9 mouse cellular contexts compared by ENCODE assay signal in the genomic region with DNA sequence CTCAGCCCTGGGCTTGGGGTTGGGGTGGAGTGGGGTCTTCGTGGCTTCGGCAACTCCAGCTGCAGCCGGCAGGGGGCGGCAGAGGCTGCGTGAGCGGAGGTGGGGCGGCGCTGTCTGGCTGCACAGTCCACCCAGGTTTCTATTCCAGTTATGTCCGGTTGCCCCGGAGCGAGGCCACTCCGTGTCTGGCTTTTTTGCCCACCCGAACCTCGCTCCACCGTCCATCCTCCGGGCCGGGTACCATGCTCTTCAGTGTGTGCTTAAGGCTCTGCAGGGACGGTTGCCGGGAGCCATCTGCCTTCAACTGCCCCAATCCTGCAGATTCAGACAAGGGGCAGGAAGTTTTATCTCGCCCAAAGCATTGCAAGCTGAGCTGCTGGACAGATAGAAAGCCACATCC. TPM values are rescaled to one million over a fixed set of nuclear protein-coding genes. Genes with fewer than 3 reads are reported as not detected.
DNase-seq lines count a peak whose midpoint lies in the region; ATAC-seq and TF ChIP-seq lines count a peak whose summit lies in the region.
"Had no signal": no experiment of that assay in that cellular context is flagged by ENCODE, and none has a peak within 500 bp of the region (broad histone marks: within the 10 kb centered on the region; RNA-seq: fewer than 3 reads in every experiment).

No protein-coding gene starts in this region.

- no peak for TF ChIP-seq POLR2A in myocyte (IDR thresholded peaks at IDR 0.05; ENCODE audit: insufficient read length, low read depth)

- H3K4me2 ChIP-seq in embryonic facial prominence, embryonic 13.5 days, result peak overlapping the region; percentile 77
- H3K4me2 ChIP-seq in liver, embryonic 12.5 days, result peak overlapping the region; percentile 62
- H3K4me2 ChIP-seq in myocyte (ENCODE audit: low read depth), result peak overlapping the region; percentile 73
- peak overlapping the region; percentile 70 for H3K4me2 ChIP-seq in stomach, embryonic 14.5 days (replicated peaks; ENCODE audit: low read depth, low read length)

- H3K9ac ChIP-seq in embryonic facial prominence, embryonic 13.5 days, result peak overlapping the region; percentile 69
- H3K9ac ChIP-seq in liver, embryonic 12.5 days, result peak overlapping the region; percentile 36; the same call in 1 of the 2 replicates
- 0 out of 2 replicates have a peak overlapping the region, but pooled peaks have one; percentile 36 for H3K9ac ChIP-seq in stomach, embryonic 14.5 days (replicated peaks; ENCODE audit: low read depth, low read length)

- no peak overlapping the region for H3K27ac ChIP-seq in embryonic facial prominence, embryonic 13.5 days
- H3K27ac ChIP-seq in liver, embryonic 12.5 days, result no peak overlapping the region
- no peak overlapping the region for H3K27ac ChIP-seq in stomach, embryonic 14.5 days (ENCODE audit: low read length)

- H3K9me3 ChIP-seq in embryonic facial prominence, embryonic 13.5 days, result no peaks in the 10 kb centered on the region
- no peaks in the 10 kb centered on the region for H3K9me3 ChIP-seq in liver, embryonic 12.5 days (replicated peaks)
- H3K9me3 ChIP-seq in stomach, embryonic 14.5 days (ENCODE audit: control insufficient read depth, low read depth, low read length), result no peaks in the 10 kb centered on the region

- ATAC-seq in embryonic facial prominence, embryonic 13.5 days (ENCODE audit: insufficient number of reproducible peaks, insufficient read depth, low FRiP score, low TSS enrichment, low read depth), result peak; percentile 62; the same call in 1 of the 2 replicates
- peak; percentile 51 for ATAC-seq in liver, embryonic 12.5 days
- ATAC-seq in stomach, embryonic 14.5 days (ENCODE audit: insufficient number of reproducible peaks, insufficient read depth, low FRiP score, low read depth), result peak; percentile 79

- peak; percentile 48 for DNase-seq in 416B (ENCODE audit: low read depth)
- peak; percentile 65 to 74 for DNase-seq in adrenal gland, postnatal 36 days
- peak; percentile 9 to 19 for DNase-seq in heart, adult 9 months (ENCODE audit: low spot score in 2 of 2)
- peak; percentile 7 to 43 for DNase-seq in kidney, adult 8-10 months

- WGBS in embryonic facial prominence, embryonic 13.5 days, result under 1% methylated on average over 20 of the region's 20 CpGs
- WGBS in liver, embryonic 12.5 days (ENCODE audit: insufficient replicate concordance), result 2% methylated on average over 17 of the region's 20 CpGs
- under 1% methylated on average over 20 of the region's 20 CpGs for WGBS in stomach, embryonic 14.5 days

- H3K79me2 ChIP-seq in myocyte (ENCODE audit: control insufficient read depth, insufficient read depth), result no peaks in the 10 kb centered on the region

- H3ac ChIP-seq in myocyte (ENCODE audit: control insufficient read depth, insufficient read length), result no peak overlapping the region

- H3K4me1 ChIP-seq in embryonic facial prominence, embryonic 13.5 days, result peaks cover 6% of the 10 kb centered on the region
- no peaks in the 10 kb centered on the region for H3K4me1 ChIP-seq in liver, embryonic 12.5 days
- H3K4me1 ChIP-seq in stomach, embryonic 14.5 days (ENCODE audit: control insufficient read depth, insufficient read depth, low read length), result no peaks in the 10 kb centered on the region

- H3K4me3 ChIP-seq in embryonic facial prominence, embryonic 13.5 days, result peak overlapping the region; percentile 51
- peak overlapping the region; percentile 43 for H3K4me3 ChIP-seq in liver, embryonic 12.5 days
- no peak overlapping the region for H3K4me3 ChIP-seq in myocyte
- peak overlapping the region; percentile 44 for H3K4me3 ChIP-seq in stomach, embryonic 14.5 days (ENCODE audit: low read depth, low read length)

- no peaks in the 10 kb centered on the region for H3K36me3 ChIP-seq in embryonic facial prominence, embryonic 13.5 days
- no peaks in the 10 kb centered on the region for H3K36me3 ChIP-seq in liver, embryonic 12.5 days
- no peaks in the 10 kb centered on the region for H3K36me3 ChIP-seq in myocyte (ENCODE audit: control insufficient read depth, insufficient read depth)
- no peaks in the 10 kb centered on the region for H3K36me3 ChIP-seq in stomach, embryonic 14.5 days (ENCODE audit: control insufficient read depth, insufficient read depth, low read length)

- H3K27me3 ChIP-seq in embryonic facial prominence, embryonic 13.5 days, result peaks cover 11% of the 10 kb centered on the region
- 0 out of 2 replicates have a peak, but pooled peaks cover 10% of the 10 kb centered on the region for H3K27me3 ChIP-seq in liver, embryonic 12.5 days (replicated peaks)
- peaks cover 13% of the 10 kb centered on the region for H3K27me3 ChIP-seq in myocyte (ENCODE audit: control insufficient read depth, insufficient read depth, insufficient read length)
- no peaks in the 10 kb centered on the region for H3K27me3 ChIP-seq in stomach, embryonic 14.5 days (ENCODE audit: control insufficient read depth, insufficient read depth, low read length)

TF ChIP-seq in myocyte, 11 proteins besides CTCF, POLR2A, EP300 and RAD21:
- no peak for TF ChIP-seq SRF (IDR thresholded peaks at IDR 0.05; ENCODE audit: control insufficient read depth, insufficient read length, low read depth)
- no peak for TF ChIP-seq CEBPB (IDR thresholded peaks at IDR 0.05; ENCODE audit: insufficient read depth, poor library complexity, severe bottlenecking)
- no peak for TF ChIP-seq MYOD1 (IDR thresholded peaks at IDR 0.05; ENCODE audit: control insufficient read depth in 1 of 3, insufficient read length in 2 of 3, low read depth in 2 of 3)
- no peak for TF ChIP-seq TCF12 (IDR thresholded peaks at IDR 0.05; ENCODE audit: insufficient read depth, poor library complexity, severe bottlenecking)
- TF ChIP-seq E2F4 (IDR thresholded peaks at IDR 0.05; ENCODE audit: insufficient read depth), result no peak
- no peak for TF ChIP-seq MAX (IDR thresholded peaks at IDR 0.05; ENCODE audit: low read depth)
- TF ChIP-seq USF1 (IDR thresholded peaks at IDR 0.05; ENCODE audit: low read depth), result no peak
- TF ChIP-seq REST (IDR thresholded peaks at IDR 0.05; ENCODE audit: insufficient read depth, insufficient read length), result no peak
- TF ChIP-seq TCF3 (IDR thresholded peaks at IDR 0.05; ENCODE audit: insufficient read length, low read depth), result no peak
- TF ChIP-seq POLR2AphosphoS2 (IDR thresholded peaks at IDR 0.05; ENCODE audit: insufficient read length, low read depth), result no peak
- no peak for TF ChIP-seq MYOG (IDR thresholded peaks at IDR 0.05; ENCODE audit: control insufficient read depth in 1 of 3, insufficient read depth in 1 of 3, insufficient read length in 2 of 3, low read depth in 2 of 3)

RNA-seq across cellular contexts. Expression of a gene that starts 36.3 kb away (rescaled TPM):
- total RNA-seq in adrenal gland, postnatal 36 days (2021), result not detected
- polyA plus RNA-seq in embryonic facial prominence, embryonic 13.5 days (2015; fragmentation: Nextera tagmentation; extraction: Ambion mirVana), result not detected in 2 replicates
- polyA plus RNA-seq in liver, embryonic 12.5 days (2016; fragmentation: Nextera tagmentation; extraction: Ambion mirVana), result not detected in 2 replicates
- polyA plus RNA-seq in myocyte (2012; fragmentation: generic; extraction: Trizol), result not detected
- not detected in 2 replicates for polyA plus RNA-seq in stomach, embryonic 14.5 days (2014; fragmentation: Nextera tagmentation; extraction: Ambion mirVana)
- total RNA-seq: MEL had no signal

Comparison
In these comparisons a context has a peak if more than half of its experiments do, and no peak if none do; other contexts are left out.
1. DNase-seq: peak in every context shown above with its lines; median percentile 70 in adrenal gland, postnatal 36 days; 48 in 416B; 25 in kidney, adult 8-10 months; 14 in heart, adult 9 months.